Mouse (Mus musculus): ENCODE data around the gene Dpp6.

Gene Dpp6

GRCm38 (mm10) chr5:27271336-27271735 is 454.3 kb downstream of the Dpp6 start:
- DNase-seq (ENCODE audit: extremely low read depth, insufficient read length, low spot score): no peak

GRCm38 (mm10) chr5:27274781-27275395 is 457.9 kb downstream of the Dpp6 start:
- no peak for DNase-seq (ENCODE audit: extremely low read depth, insufficient read length, low spot score)

- no peak for DNase-seq (ENCODE audit: extremely low read depth, insufficient read length, low spot score)
These were observed 458.9 kb downstream of the Dpp6 start for GRCm38 (mm10) chr5:27275871-27276270.

- DNase-seq (ENCODE audit: extremely low read depth, insufficient read length, low spot score): no peak
These were observed 461.2 kb downstream of the Dpp6 start for GRCm38 (mm10) chr5:27278120-27278645.

- DNase-seq (ENCODE audit: extremely low read depth, insufficient read length, low spot score): no peak
These were observed 469.9 kb downstream of the Dpp6 start for GRCm38 (mm10) chr5:27286876-27287275.

- DNase-seq (ENCODE audit: extremely low read depth, insufficient read length, low spot score): no peak
These were observed 474.4 kb downstream of the Dpp6 start for GRCm38 (mm10) chr5:27291378-27291777.

GRCm38 (mm10) chr5:27292236-27292635 is 475.2 kb downstream of the Dpp6 start:
- DNase-seq (ENCODE audit: extremely low read depth, insufficient read length, low spot score): no peak

- no peak for DNase-seq (ENCODE audit: extremely low read depth, insufficient read length, low spot score)
These were observed 487.1 kb downstream of the Dpp6 start for GRCm38 (mm10) chr5:27304115-27304514.

GRCm38 (mm10) chr5:27306497-27307152 is 489.6 kb downstream of the Dpp6 start:
- no peak for DNase-seq (ENCODE audit: extremely low read depth, insufficient read length, low spot score)

GRCm38 (mm10) chr5:27310217-27310616 is 493.2 kb downstream of the Dpp6 start:
- no peak for DNase-seq (ENCODE audit: extremely low read depth, insufficient read length, low spot score)

- no peak for DNase-seq (ENCODE audit: extremely low read depth, insufficient read length, low spot score)
These were observed 499.7 kb downstream of the Dpp6 start for GRCm38 (mm10) chr5:27316674-27317073.

GRCm38 (mm10) chr5:27317264-27317663 is 500.3 kb downstream of the Dpp6 start:
- no peak for DNase-seq (ENCODE audit: extremely low read depth, insufficient read length, low spot score)

- DNase-seq (ENCODE audit: extremely low read depth, insufficient read length, low spot score): no peak
These were observed 500.8 kb downstream of the Dpp6 start for GRCm38 (mm10) chr5:27317832-27318231.

- no peak for DNase-seq (ENCODE audit: extremely low read depth, insufficient read length, low spot score)
These were observed 502.7 kb downstream of the Dpp6 start for GRCm38 (mm10) chr5:27319731-27320130.

- no peak for DNase-seq (ENCODE audit: extremely low read depth, insufficient read length, low spot score)
These were observed 506.1 kb downstream of the Dpp6 start for GRCm38 (mm10) chr5:27322895-27323792.

- DNase-seq (ENCODE audit: extremely low read depth, insufficient read length, low spot score): no peak
These were observed 507.4 kb downstream of the Dpp6 start for GRCm38 (mm10) chr5:27324346-27324928.

GRCm38 (mm10) chr5:27336698-27337097 is 519.7 kb downstream of the Dpp6 start:
- DNase-seq (ENCODE audit: extremely low read depth, insufficient read length, low spot score): no peak

- no peak for DNase-seq (ENCODE audit: extremely low read depth, insufficient read length, low spot score)
These were observed 522.4 kb downstream of the Dpp6 start for GRCm38 (mm10) chr5:27339196-27340030.

- DNase-seq (ENCODE audit: extremely low read depth, insufficient read length, low spot score): no peak
These were observed 525.3 kb downstream of the Dpp6 start for GRCm38 (mm10) chr5:27342276-27342675.

GRCm38 (mm10) chr5:27343626-27344025 is 526.6 kb downstream of the Dpp6 start:
- no peak for DNase-seq (ENCODE audit: extremely low read depth, insufficient read length, low spot score)

Measured in 3134 (cell line).